Mouse (Mus musculus): ENCODE data around the gene Zfp239.
"Not testable (repeated sequence)": the region's sequence is repeated elsewhere in the genome, so short reads cannot be mapped to it uniquely, and the experiment has no call there.

The Zfp239 gene

GRCm38 (mm10) chr6:117861848-117862247 lies at the start of gene Zfp239:
TSS of gene Zfp239 (plus strand) at chr6:117862100.
- peak in 1 of 2 experiments; percentile 36 for DNase-seq

- no peak for DNase-seq
Observed at GRCm38 (mm10) chr6:117814681-117815080, 47.2 kb upstream of the Zfp239 start.

GRCm38 (mm10) chr6:117817108-117817541 lies 44.8 kb upstream of the Zfp239 start:
- DNase-seq = no peak

- no peak for DNase-seq
Observed at GRCm38 (mm10) chr6:117820327-117820726, 41.6 kb upstream of the Zfp239 start.

- peak; percentile 61 to 89 for DNase-seq
Observed at GRCm38 (mm10) chr6:117825369-117825768, 36.5 kb upstream of the Zfp239 start.

GRCm38 (mm10) chr6:117828273-117828672 lies 33.6 kb upstream of the Zfp239 start:
- DNase-seq = peak; percentile 59 to 84

- DNase-seq = peak; percentile 94 to 96
Observed at GRCm38 (mm10) chr6:117840686-117841510, 21.0 kb upstream of the Zfp239 start, which contains the start of gene Zfp637. TSS of gene Zfp637 (plus strand) at chr6:117841180.

GRCm38 (mm10) chr6:117841511-117841955 lies 20.4 kb upstream of the Zfp239 start:
- DNase-seq = no peak

- DNase-seq = no peak
Observed at GRCm38 (mm10) chr6:117844597-117844996, 17.3 kb upstream of the Zfp239 start.

- not testable (repeated sequence) for DNase-seq
Observed at GRCm38 (mm10) chr6:117846671-117847070, 15.2 kb upstream of the Zfp239 start.

GRCm38 (mm10) chr6:117847772-117848171 lies 14.1 kb upstream of the Zfp239 start:
- DNase-seq = no peak

GRCm38 (mm10) chr6:117848577-117848976 lies 13.3 kb upstream of the Zfp239 start:
- DNase-seq = no peak

GRCm38 (mm10) chr6:117851747-117852146 lies 10.2 kb upstream of the Zfp239 start:
- peak in 1 of 2 experiments; percentile 13 for DNase-seq

GRCm38 (mm10) chr6:117857990-117858389 lies 3.9 kb upstream of the Zfp239 start:
- peak in 1 of 2 experiments; percentile 35 for DNase-seq

- DNase-seq = no peak
Observed at GRCm38 (mm10) chr6:117862465-117862864, 565 bp downstream of the Zfp239 start.

GRCm38 (mm10) chr6:117862899-117863620 lies 1.2 kb downstream of the Zfp239 start:
- peak; percentile 56 to 79 for DNase-seq

GRCm38 (mm10) chr6:117863751-117864150 lies 1.9 kb downstream of the Zfp239 start:
- no peak for DNase-seq

- DNase-seq = no peak
Observed at GRCm38 (mm10) chr6:117868187-117868586, 6.3 kb downstream of the Zfp239 start.

- no peak for DNase-seq
Observed at GRCm38 (mm10) chr6:117871034-117871433, 9.1 kb downstream of the Zfp239 start.

- DNase-seq = not testable (repeated sequence)
Observed at GRCm38 (mm10) chr6:117873450-117873849, 11.6 kb downstream of the Zfp239 start.

- DNase-seq = peak; percentile 51 to 61
Observed at GRCm38 (mm10) chr6:117874621-117875281, 12.9 kb downstream of the Zfp239 start.

- peak; percentile 91 to 95 for DNase-seq
Observed at GRCm38 (mm10) chr6:117878700-117879407, 17.0 kb downstream of the Zfp239 start.

All from kidney, postnatal 36 days (tissue).